Mouse (Mus musculus): ENCODE data around the gene Ccdc167.

- no peak for TF ChIP-seq CTCF (IDR thresholded peaks at IDR 0.05; ENCODE audit: low read depth, low read length)
- TF ChIP-seq EP300 (IDR thresholded peaks at IDR 0.05; ENCODE audit: insufficient read depth, low read depth, low read length) = no peak
- TF ChIP-seq POLR2A (IDR thresholded peaks at IDR 0.05; ENCODE audit: insufficient read depth, low read length) = no peak
Measured at GRCm38 (mm10) chr17:29700573-29700972, 16.3 kb downstream of the Ccdc167 start.

All from ES-Bruce4 (cell line).